Mouse (Mus musculus): Measurements from ENCODE around the gene Adamtsl1.
A peak's percentile ranks its signal among the peaks of the same experiment; 100 is the strongest.

The Adamtsl1 gene

GRCm38 (mm10) chr4:86040921-86041320 is 526.9 kb downstream of the Adamtsl1 start:
- peak; percentile 16 for DNase-seq (ENCODE audit: extremely low read depth, insufficient read length, low spot score)

GRCm38 (mm10) chr4:86045448-86045847 is 531.5 kb downstream of the Adamtsl1 start:
- DNase-seq (ENCODE audit: extremely low read depth, insufficient read length, low spot score): no peak

GRCm38 (mm10) chr4:86045876-86046275 is 531.9 kb downstream of the Adamtsl1 start:
- DNase-seq (ENCODE audit: extremely low read depth, insufficient read length, low spot score): no peak

- DNase-seq (ENCODE audit: extremely low read depth, insufficient read length, low spot score): no peak
Observed at GRCm38 (mm10) chr4:86046881-86047280, 532.9 kb downstream of the Adamtsl1 start.

GRCm38 (mm10) chr4:86053487-86054237 is 539.7 kb downstream of the Adamtsl1 start:
- DNase-seq (ENCODE audit: extremely low read depth, insufficient read length, low spot score): no peak

GRCm38 (mm10) chr4:86060614-86061013 is 546.6 kb downstream of the Adamtsl1 start:
- no peak for DNase-seq (ENCODE audit: extremely low read depth, insufficient read length, low spot score)

GRCm38 (mm10) chr4:86068376-86068775 is 554.4 kb downstream of the Adamtsl1 start:
- DNase-seq (ENCODE audit: extremely low read depth, insufficient read length, low spot score): no peak

- no peak for DNase-seq (ENCODE audit: extremely low read depth, insufficient read length, low spot score)
Observed at GRCm38 (mm10) chr4:86068875-86069718, 555.1 kb downstream of the Adamtsl1 start.

GRCm38 (mm10) chr4:86074871-86075270 is 560.9 kb downstream of the Adamtsl1 start:
- DNase-seq (ENCODE audit: extremely low read depth, insufficient read length, low spot score): no peak

GRCm38 (mm10) chr4:86077355-86077754 is 563.4 kb downstream of the Adamtsl1 start:
- DNase-seq (ENCODE audit: extremely low read depth, insufficient read length, low spot score): no peak

GRCm38 (mm10) chr4:86077854-86078253 is 563.9 kb downstream of the Adamtsl1 start:
- DNase-seq (ENCODE audit: extremely low read depth, insufficient read length, low spot score): no peak

GRCm38 (mm10) chr4:86087508-86087907 is 573.5 kb downstream of the Adamtsl1 start:
- no peak for DNase-seq (ENCODE audit: extremely low read depth, insufficient read length, low spot score)

GRCm38 (mm10) chr4:86103207-86103606 is 589.2 kb downstream of the Adamtsl1 start:
- no peak for DNase-seq (ENCODE audit: extremely low read depth, insufficient read length, low spot score)

GRCm38 (mm10) chr4:86108325-86108724 is 594.4 kb downstream of the Adamtsl1 start:
- no peak for DNase-seq (ENCODE audit: extremely low read depth, insufficient read length, low spot score)

- DNase-seq (ENCODE audit: extremely low read depth, insufficient read length, low spot score): no peak
Observed at GRCm38 (mm10) chr4:86119067-86119466, 605.1 kb downstream of the Adamtsl1 start.

GRCm38 (mm10) chr4:86122431-86122830 is 608.5 kb downstream of the Adamtsl1 start:
- no peak for DNase-seq (ENCODE audit: extremely low read depth, insufficient read length, low spot score)

GRCm38 (mm10) chr4:86124374-86124773 is 610.4 kb downstream of the Adamtsl1 start:
- DNase-seq (ENCODE audit: extremely low read depth, insufficient read length, low spot score): no peak

- no peak for DNase-seq (ENCODE audit: extremely low read depth, insufficient read length, low spot score)
Observed at GRCm38 (mm10) chr4:86126636-86127035, 612.7 kb downstream of the Adamtsl1 start.

- no peak for DNase-seq (ENCODE audit: extremely low read depth, insufficient read length, low spot score)
Observed at GRCm38 (mm10) chr4:86158551-86158950, 644.6 kb downstream of the Adamtsl1 start.

- no peak for DNase-seq (ENCODE audit: extremely low read depth, insufficient read length, low spot score)
Observed at GRCm38 (mm10) chr4:86159362-86159761, 645.4 kb downstream of the Adamtsl1 start.

- DNase-seq (ENCODE audit: extremely low read depth, insufficient read length, low spot score): no peak
Observed at GRCm38 (mm10) chr4:86170763-86171162, 656.8 kb downstream of the Adamtsl1 start.

GRCm38 (mm10) chr4:86171461-86171860 is 657.5 kb downstream of the Adamtsl1 start:
- no peak for DNase-seq (ENCODE audit: extremely low read depth, insufficient read length, low spot score)

Data from 3134 (cell line).